Mouse (Mus musculus) testis, postnatal 14 days (tissue): ENCODE results near the gene Rnf157.
A peak's percentile ranks its signal among the peaks of the same experiment; 100 is the strongest.
"Not testable (repeated sequence)": the region's sequence is repeated elsewhere in the genome, so short reads cannot be mapped to it uniquely, and the experiment has no call there.

Source experiments
- DNase-seq: peaks from one replicate; pipeline ENCODE4 v3.0.0; 2021; ENCODE audit warnings: low spot score

Rnf157 gene

DNA sequence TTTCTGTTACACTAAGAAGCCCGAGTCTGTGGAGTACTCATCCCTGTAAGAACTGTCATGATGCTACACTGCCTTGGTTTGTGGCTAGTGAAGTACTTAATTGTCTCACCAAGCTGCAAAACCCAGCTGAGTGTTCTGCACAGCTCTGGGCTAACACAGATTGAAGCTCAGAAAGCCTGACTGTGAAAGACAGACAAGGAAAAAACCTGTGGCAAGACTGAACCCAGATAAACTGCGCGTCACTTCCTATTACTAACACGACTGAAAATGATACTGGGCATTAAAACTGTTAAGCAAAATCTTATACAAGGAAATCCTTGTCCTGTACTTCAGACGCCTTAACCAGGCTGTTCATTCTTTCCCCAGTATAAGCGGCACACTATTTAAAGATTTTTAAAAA, 33.3 kb downstream of the Rnf157 start:
- no peak for DNase-seq

DNA sequence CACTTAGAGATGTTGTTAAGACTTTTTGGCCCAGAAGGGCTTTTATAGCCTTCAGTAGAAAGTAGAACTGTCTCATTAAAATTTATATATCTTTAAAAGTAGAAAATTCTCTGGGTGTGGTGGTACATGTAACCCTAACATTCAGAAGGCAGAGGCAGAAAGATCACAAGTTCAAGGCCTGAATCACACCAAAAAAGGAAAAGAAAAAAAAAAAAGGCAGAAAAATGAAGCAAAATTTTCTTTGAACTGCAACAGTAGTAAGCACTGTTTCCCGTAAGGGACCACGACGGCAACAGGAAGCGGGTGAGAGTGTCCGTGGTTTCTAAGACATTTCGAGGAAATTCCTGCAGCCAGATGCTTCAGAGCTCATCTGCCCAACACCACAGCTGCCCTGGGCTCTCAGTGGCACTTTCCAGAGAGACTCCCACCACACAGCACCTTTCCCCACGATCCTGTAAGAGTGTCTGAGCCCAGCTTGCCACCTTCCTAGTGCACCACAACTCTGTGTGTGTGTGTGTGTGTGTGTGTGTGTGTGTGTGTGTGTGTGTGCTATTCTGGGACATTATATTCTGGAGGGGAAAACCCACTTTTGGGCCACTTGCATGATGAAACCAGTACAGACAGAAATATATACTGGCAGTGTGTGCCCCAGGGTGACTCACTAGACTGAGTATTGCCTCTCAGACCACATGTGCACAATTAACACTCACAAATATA, 35.7 kb downstream of the Rnf157 start:
- no peak for DNase-seq

DNA sequence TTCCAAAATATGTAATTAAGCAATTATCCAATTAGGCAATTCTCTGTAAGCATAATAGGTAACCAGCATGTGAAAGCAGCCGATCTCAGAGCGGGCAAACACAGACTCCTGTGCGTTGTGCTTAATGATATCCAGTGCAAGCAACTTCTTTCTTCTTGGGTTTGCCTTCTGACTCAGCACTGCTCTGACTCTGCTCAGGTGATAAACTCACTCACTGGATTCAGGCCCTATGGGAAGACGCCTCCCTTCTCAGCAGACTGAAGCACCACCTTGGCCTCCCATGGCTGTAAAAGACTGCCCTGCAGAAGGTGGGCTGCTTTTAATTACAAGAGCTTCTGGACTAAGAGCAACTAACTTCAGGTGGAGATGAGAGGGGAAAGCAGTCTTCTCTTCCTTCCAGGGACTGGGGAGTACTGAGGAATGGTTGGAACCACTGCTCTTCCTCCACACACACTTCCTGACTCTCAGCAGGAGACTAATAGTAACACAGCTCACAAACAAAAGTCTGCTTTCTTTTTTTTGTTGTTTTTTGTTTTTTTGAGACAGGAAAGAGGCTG, 40.9 kb downstream of the Rnf157 start:
- DNase-seq: no peak

GRCm38 (mm10) chr11:116369633-116370032, 43.2 kb downstream of the Rnf157 start:
- no peak for DNase-seq

GRCm38 (mm10) chr11:116369051-116369450, 43.8 kb downstream of the Rnf157 start:
- no peak for DNase-seq

- DNase-seq: peak; percentile 65
Observed at GRCm38 (mm10) chr11:116368116-116368515, 44.7 kb downstream of the Rnf157 start.

DNA sequence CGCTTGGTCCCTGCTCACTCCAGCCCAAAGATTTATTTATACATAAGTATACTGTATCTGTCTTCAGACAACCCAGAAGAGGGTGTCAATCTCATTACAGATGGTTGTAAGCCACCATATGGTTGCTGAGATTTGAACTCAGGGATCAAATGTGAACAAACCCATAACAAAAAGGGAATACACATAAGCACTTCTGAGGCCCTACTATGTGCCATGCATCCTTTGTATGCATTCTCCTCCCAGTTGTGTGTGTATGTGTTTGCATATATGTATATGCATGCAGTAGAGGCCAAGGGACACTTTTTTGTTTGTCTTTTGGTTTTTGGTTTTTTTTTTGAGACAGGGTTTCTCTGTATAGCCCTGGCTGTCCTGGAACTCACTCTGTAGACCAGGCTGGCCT, 46.2 kb downstream of the Rnf157 start:
- DNase-seq: no peak

DNA sequence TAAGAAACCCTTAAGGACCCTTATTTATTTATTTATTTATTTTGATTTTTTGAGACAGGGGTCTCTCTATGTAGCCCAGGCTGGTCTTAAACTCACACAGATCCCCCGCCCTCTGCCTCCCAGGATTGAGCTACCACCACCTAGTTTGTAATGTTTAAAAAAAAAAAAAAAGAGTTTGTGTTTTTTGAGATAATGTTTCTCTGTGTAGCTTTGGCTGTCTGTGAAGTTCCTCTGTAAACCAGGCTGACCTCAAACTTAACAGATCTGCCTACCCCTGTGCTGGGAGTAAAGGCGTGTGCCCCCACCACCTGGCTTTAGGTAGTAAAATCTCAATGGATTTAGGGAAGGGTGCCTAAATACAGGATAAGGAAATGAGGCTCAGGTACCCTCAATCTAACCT, 46.7 kb downstream of the Rnf157 start:
- no peak for DNase-seq

DNA sequence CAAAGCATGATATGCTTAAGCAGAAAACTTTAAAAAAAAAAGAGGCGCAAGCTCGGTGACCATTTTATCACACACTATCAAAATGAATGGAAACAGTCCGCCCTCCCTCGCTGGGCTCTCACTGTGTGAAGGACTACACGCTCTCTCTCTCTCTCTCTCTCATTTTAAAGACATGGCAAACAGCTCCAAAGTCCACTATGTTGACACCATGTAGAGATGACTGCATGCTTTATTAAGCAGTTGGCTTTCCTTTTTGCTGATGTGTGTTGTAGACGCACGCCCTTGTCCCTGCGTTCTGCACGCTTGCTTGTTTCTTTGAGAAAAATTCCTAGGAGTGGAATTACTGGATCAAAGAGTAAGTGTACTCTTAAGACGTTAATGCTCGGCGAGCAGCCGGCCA, 47.4 kb downstream of the Rnf157 start:
- DNase-seq: no peak

- no peak for DNase-seq
Observed at GRCm38 (mm10) chr11:116362015-116362414, 50.8 kb downstream of the Rnf157 start.

DNA sequence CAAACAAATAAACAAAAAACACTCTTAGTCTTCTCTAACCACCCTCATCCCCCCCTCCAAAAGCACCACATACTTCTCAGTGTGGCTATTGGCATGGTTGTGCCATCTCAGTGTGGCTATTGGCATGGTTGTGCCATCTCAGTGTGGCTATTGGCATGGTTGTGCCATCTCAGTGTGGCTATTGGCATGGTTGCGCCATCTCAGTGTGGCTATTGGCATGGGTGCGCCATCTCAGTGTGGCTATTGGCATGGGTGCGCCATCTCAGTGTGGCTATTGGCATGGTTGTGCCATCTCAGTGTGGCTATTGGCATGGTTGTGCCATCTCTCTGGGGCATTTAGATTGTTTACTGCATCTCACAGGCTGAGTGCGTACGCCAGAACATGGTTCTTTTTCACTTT, 51.9 kb downstream of the Rnf157 start:
- not testable (repeated sequence) for DNase-seq

- no peak for DNase-seq
Observed at GRCm38 (mm10) chr11:116359652-116360051, 53.2 kb downstream of the Rnf157 start.

DNA sequence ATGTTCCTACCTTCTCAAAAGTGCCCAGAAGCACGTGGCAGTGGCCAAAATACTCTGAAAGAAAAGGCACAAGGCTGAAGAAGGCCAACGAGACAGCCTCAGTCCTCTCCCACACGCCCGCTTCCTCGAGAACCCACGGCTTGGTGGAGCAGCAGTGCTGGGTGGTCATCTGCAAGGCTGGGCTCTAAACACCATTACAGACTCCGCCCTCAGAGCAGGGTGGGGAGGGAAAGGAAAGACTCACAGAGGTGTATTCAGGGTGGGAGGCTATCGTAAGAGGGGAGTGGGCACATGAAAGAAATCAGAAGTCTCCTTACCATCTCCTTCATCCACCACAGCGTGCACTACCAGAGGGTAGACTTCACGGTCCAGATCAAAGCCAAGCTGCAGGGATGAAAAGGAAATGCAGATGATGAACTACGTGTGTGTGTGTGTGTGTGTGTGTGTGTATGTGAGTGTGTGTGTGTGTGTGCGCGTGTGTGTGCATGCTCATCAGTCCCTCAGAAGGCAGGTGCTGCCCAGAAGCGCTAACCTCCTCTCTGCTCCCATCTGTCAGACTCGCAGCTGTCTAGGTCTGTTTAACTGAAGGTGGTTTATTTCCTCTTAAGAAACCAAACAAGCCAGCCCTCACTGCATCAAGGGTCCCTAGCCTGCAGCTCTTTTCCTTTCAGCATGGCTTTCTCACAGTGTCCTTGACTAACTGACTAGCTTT, 53.8 kb downstream of the Rnf157 start:
- DNase-seq: no peak

GRCm38 (mm10) chr11:116354521-116354920, 58.3 kb downstream of the Rnf157 start:
- no peak for DNase-seq

GRCm38 (mm10) chr11:116353535-116353934, 59.3 kb downstream of the Rnf157 start:
- DNase-seq: no peak

GRCm38 (mm10) chr11:116351294-116351693, 61.5 kb downstream of the Rnf157 start:
- no peak for DNase-seq

- DNase-seq: no peak
Observed at GRCm38 (mm10) chr11:116347955-116348354, 64.9 kb downstream of the Rnf157 start.

GRCm38 (mm10) chr11:116347012-116347411, 65.8 kb downstream of the Rnf157 start:
- DNase-seq: no peak

- no peak for DNase-seq
Observed at GRCm38 (mm10) chr11:116342069-116342791, 70.6 kb downstream of the Rnf157 start.

GRCm38 (mm10) chr11:116337531-116337930, 75.3 kb downstream of the Rnf157 start:
- DNase-seq: no peak

- no peak for DNase-seq
Observed at GRCm38 (mm10) chr11:116337000-116337399, 75.8 kb downstream of the Rnf157 start.

GRCm38 (mm10) chr11:116336393-116336792, 76.4 kb downstream of the Rnf157 start:
- no peak for DNase-seq
